Mouse (Mus musculus): ENCODE measurements around the gene Krtap19-1.

GRCm38 (mm10) chr16:88820066-88820465 is 49.1 kb downstream of the Krtap19-1 start, which contains the start of gene Krtap15:
- TF ChIP-seq CTCF (conservative IDR thresholded peaks at IDR 0.05; ENCODE audit: low read length) (no peak), NANOG (IDR thresholded peaks at IDR 0.05; ENCODE audit: borderline replicate concordance, low read length) (no peak)
